Mouse (Mus musculus): ENCODE measurements around the gene Rwdd2a.
"Not testable (repeated sequence)": the region's sequence is repeated elsewhere in the genome, so short reads cannot be mapped to it uniquely, and the experiment has no call there.

The Rwdd2a gene

GRCm38 (mm10) chr9:86592676-86593668, 21.2 kb downstream of the Rwdd2a start:
- no peak for DNase-seq (ENCODE audit: low spot score)

DNA sequence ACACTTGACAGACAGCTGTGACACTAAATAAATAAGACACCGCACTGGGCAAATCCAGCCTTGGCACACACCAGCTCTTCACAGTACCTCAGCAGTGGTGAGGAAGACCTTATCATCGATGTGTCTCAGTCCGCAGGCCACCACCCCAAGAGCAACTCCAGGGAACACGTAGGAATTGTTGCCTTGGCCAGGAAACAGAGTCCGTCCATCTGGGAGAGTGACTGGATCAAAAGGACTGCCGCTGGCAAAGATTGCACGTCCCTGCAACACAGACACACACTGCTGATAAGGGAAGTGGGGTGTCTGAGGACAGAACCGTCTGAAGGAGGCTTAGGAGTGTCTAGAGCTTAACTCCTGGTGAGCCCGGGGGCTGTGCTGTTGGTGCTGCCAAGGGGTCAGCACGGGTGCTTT, 22.6 kb downstream of the Rwdd2a start:
- not testable (repeated sequence) for DNase-seq (ENCODE audit: low spot score)

GRCm38 (mm10) chr9:86596983-86597382, 25.2 kb downstream of the Rwdd2a start:
- not testable (repeated sequence) for DNase-seq (ENCODE audit: low spot score)

DNA sequence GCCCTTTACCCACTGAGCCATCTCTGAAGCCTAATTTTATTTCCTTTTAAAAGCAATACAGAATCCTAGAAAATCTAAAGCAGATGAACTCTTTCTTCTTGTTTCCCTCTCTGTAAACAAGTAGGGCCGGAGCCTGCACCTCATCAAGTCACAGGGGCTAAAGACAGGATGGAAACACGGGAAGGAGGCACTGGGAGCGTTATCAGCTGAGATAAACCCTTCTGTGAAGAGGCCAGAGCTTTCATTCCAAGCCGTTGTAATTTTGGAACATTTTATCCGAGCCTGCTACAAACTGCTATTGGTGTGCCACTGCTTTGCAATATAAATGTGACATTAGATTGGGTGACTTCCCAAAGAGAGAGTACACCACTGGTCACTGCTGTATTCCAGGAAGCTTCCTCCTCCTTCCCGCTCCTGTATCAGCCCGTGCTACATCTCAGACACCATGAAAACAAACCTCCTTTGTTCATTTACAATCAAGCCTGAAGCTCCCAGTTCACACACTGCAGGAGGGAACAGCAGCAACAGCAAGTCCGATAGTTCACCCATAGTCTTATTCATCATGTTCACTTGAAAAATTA, 28.0 kb downstream of the Rwdd2a start:
- DNase-seq (ENCODE audit: low spot score): no peak

GRCm38 (mm10) chr9:86605776-86606175, 34.0 kb downstream of the Rwdd2a start:
- DNase-seq (ENCODE audit: low spot score): no peak

DNA sequence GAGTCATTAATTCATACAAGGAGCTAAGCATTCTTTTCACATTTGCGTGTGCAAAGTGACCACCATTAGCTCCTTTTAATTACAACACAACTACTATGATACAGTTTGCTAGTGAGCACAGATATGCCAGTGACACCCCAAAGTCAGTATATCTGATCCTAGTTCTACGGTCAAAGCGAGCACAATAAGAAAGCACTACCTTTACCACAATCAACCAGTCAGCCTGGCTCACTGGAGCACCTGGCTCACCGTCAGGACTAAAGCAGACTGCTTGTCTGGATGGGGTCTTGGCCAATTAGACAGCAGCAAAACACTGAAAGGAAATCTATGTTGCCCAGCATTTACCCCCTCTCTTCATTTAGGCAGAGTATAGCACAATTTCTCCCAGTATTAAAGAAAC, 40.3 kb downstream of the Rwdd2a start:
- DNase-seq (ENCODE audit: low spot score): no peak

GRCm38 (mm10) chr9:86615765-86616164, 44.0 kb downstream of the Rwdd2a start:
- DNase-seq (ENCODE audit: low spot score): no peak

- no peak for DNase-seq (ENCODE audit: low spot score)
These were observed 46.2 kb downstream of the Rwdd2a start for GRCm38 (mm10) chr9:86617837-86618492.

DNA sequence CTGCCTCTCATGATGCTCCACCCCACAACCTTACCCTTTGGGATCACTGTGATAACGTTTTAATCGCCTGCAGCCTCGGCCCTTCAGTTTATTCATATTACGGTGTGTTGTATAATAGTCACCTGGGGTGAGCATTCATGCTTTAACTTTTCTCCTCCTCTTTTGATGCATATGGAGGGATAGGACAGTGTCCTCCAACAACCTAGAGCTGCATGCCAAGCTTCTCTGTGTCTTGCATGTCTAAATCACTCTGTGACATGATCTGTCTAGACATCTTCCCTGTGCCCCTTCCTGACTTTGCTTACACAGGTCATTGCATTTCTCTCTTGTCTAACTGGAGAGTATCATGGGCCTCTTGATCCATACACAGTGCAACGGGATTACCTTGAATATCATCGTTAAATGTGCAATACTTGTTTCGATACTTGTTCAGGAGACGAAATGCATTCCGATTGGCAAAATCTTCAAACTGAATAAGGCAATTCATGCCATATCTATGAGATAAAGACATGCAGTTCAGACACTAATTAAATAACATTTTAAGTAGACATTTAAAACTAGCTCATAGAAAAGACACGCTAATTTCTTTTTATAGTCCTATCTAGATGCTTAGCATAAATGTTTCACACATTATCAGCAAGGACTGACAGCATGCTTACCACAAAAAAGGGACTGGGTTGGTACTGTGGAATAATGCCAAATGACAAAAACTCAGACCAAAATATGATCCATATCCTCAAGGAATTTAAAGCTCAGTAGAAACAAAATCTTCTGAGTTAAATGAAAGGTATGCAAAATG, 47.7 kb downstream of the Rwdd2a start:
- no peak for DNase-seq (ENCODE audit: low spot score)

DNA sequence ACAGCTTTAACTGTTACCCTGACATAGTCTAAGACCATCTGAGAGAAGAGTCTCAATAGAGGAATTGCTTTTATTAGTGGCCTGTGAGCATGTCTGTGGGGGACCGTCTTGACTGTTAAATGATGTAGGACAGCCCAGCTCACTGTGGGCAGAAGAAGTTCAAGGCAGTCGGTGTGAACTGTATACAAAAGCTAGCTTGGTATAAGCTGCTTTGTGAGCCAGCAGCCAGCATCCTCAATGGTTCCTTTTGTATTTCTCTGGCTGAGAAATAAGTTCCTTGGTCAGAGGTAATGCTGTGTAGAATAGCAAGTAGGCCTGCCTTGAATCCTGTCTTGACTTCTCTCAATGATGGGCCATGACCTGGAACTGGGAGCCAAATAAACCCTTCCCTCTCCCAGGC, 50.3 kb downstream of the Rwdd2a start:
- no peak for DNase-seq (ENCODE audit: low spot score)

DNA sequence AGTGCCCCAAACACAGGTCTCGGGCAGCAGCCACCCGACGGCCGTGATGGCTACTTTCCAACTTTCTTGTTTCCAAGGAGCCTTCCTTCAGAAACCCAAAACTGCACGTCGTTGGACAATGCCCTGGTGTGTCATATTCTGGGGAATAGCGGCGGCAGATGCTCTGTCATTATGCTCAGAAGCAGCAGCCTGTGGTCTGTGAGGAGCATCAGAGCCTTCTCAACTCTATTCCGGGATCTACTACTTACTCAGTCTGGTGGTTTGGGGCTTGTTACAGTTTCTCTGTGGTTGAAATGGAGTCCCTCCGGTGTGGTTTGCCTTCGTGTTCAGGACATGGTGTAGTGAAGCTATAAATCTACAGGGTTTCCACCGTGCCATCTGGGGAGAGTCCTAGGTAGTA, 52.2 kb downstream of the Rwdd2a start:
- no peak for DNase-seq (ENCODE audit: low spot score)
